Mouse (Mus musculus) forebrain, postnatal 0 days (tissue): Measurements from ENCODE around the gene Gzmk. TPM values are rescaled to one million over a fixed set of nuclear protein-coding genes. Genes with fewer than 3 reads are reported as not detected.
A peak's percentile ranks its signal among the peaks of the same experiment; 100 is the strongest.
"Not testable (repeated sequence)": the region's sequence is repeated elsewhere in the genome, so short reads cannot be mapped to it uniquely, and the experiment has no call there.

Experiments used
- ATAC-seq: fragments of 200-750 bp; cut with Nextera tagmentation; 2 replicates; pipeline ENCODE4 v1.8.0; 2017; ENCODE audit warnings: mild to moderate bottlenecking, moderate library complexity
- DNase-seq: peaks from one replicate; pipeline ENCODE4 v3.0.0-alpha.2; 2015
- H3K27ac ChIP-seq: fragments of 300-500 bp; sonication (generic); 2 replicates; pipeline ENCODE4 v1.5.1; 2014; ENCODE audit warnings: low read depth, mild to moderate bottlenecking, antibody characterized with exemption, low read length, moderate library complexity, mixed read lengths
- H3K27me3 ChIP-seq: fragments of 300-500 bp; sonication (generic); 2 replicates; pipeline ENCODE4 v1.6.1; 2014; ENCODE audit warnings: mild to moderate bottlenecking, low read length, mixed read lengths; ENCODE audit not compliant: insufficient read depth
- H3K36me3 ChIP-seq: fragments of 300-500 bp; sonication (generic); 2 replicates; pipeline ENCODE4 v1.6.1; 2014; ENCODE audit warnings: mild to moderate bottlenecking, moderate library complexity; ENCODE audit not compliant: insufficient read depth
- H3K4me1 ChIP-seq: fragments of 300-500 bp; sonication (generic); 2 replicates; pipeline ENCODE4 v1.6.1; 2014; ENCODE audit warnings: antibody characterized with exemption; ENCODE audit not compliant: insufficient read depth
- H3K4me2 ChIP-seq: fragments of 300-500 bp; sonication (generic); 2 replicates; pipeline ENCODE4 v1.6.1; 2014; ENCODE audit warnings: low read depth, mild to moderate bottlenecking, moderate library complexity
- H3K4me3 ChIP-seq: fragments of 300-500 bp; sonication (generic); 2 replicates; pipeline ENCODE4 v1.5.1; 2014; ENCODE audit warnings: low read depth, low read length, mixed read lengths
- H3K9ac ChIP-seq: fragments of 300-500 bp; sonication (generic); 2 replicates; pipeline ENCODE4 v1.6.1; 2014; ENCODE audit warnings: mild to moderate bottlenecking
- H3K9me3 ChIP-seq: fragments of 300-500 bp; sonication (generic); 2 replicates; pipeline ENCODE4 v1.6.1; 2016; ENCODE audit warnings: low read length
- CTCF ChIP-seq: sonication (generic); IDR thresholded peaks from 2 replicates; pipeline ENCODE4 v1.5.1; 2016; ENCODE audit warnings: antibody characterized with exemption, control low read depth, low read depth
- WGBS: fragments of 180-500 bp; shearing (Covaris S2); extraction: QIAGEN DNeasy Blood & Tissue Kit; methylation state at CpG from one replicate; pipeline ENCODE4 v1.1.7; 2014; 5-methylcytosine and 5-hydroxymethylcytosine counted together
- polyA plus RNA-seq: library from polyadenylated mRNA; unstranded; fragments of >200 nt; fragmentation: Nextera tagmentation; extraction: Ambion mirVana; gene quantifications from 2 replicates; pipeline ENCODE4 v1.2.1, GENCODE M21; 2015
- total RNA-seq: library from RNA; depleted of rRNA; stranded (reverse); fragments of >200 nt; gene quantifications from 2 replicates; pipeline ENCODE4 v1.2.3, GENCODE M21; 2014

Gene Gzmk
- total and polyA plus RNA-seq, 2 experiments from 2014 or later: not detected

DNA sequence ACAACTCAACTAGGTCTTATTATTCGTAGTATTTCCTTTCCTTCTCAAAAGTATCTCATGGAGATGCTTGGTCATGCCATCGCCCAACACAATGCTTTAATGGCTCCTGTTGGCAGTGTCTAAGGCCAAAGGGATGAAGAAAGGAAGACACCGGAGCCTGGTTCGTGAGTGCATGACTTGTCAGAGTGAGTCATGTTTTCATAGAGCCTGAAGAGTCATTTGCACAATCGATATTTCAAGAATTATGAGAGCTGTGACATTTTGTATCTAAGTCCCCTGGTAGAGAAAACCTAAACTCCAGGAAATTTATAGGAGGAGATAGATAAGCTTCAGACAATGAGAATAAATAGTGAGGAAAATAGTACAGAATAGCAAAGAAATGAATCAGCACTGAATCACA lies 33.5 kb upstream of the Gzmk start:
- DNase-seq (no peak), ATAC-seq (no peak)
- Histone ChIP-seq H3K27me3 (no peaks in the 10 kb centered on the region), H3K36me3 (no peaks in the 10 kb centered on the region), H3K4me1 (no peaks in the 10 kb centered on the region), H3K9me3 (no peaks in the 10 kb centered on the region), H3K9ac (no peak overlapping the region), H3K4me3 (no peak overlapping the region), H3K27ac (no peak overlapping the region), H3K4me2 (no peak overlapping the region)
- no peak for TF ChIP-seq CTCF
- 90% methylated on average over 5 of the region's 5 CpGs for WGBS

DNA sequence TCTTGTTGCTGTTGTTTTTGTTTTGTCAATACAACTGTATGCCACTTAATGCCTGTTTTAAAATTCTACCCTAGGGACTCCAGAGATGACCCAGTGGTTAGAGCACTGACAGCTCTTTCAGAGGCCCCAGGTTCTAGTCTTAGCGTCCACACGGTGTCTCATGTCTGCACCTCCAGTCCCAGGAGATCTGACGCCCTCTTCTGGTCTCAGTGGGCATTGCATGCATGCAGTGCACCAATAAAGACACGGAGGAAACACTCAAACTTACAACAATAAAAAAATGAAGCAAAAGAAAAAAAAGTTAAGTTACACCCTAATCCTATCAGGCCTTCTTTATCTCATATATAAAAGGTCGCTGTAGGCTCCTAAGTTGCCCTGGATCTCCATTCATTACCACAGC lies 31.5 kb upstream of the Gzmk start:
- Histone ChIP-seq H3K4me3 (no peak overlapping the region), H3K27me3 (no peaks in the 10 kb centered on the region), H3K4me1 (no peaks in the 10 kb centered on the region), H3K9me3 (no peaks in the 10 kb centered on the region), H3K4me2 (no peak overlapping the region), H3K36me3 (no peaks in the 10 kb centered on the region), H3K9ac (no peak overlapping the region), H3K27ac (no peak overlapping the region)
- peak; percentile 22; the same call in 1 of the 2 replicates for TF ChIP-seq CTCF
- no peak for DNase-seq
- ATAC-seq: no peak
- WGBS: 49% methylated on average over 5 of the region's 5 CpGs

DNA sequence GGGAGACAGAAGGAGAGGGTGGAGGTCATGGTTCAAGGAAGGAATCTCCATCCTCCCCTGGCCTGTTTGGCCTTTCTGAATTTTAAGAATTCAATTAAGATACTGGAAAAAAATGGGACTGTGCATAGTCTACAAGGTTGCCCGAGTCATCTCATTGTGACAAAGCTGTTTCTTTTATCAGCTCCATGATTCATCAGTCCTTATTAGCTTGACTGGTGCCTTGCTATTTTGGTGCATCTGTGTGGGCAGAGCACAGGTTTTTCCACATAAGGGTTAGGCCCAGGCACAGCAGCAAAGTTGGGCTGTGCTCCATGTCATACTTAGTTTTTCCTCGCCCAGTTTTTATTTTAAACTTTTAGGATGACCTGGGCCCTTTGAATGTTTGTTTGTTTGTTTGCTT lies 31.1 kb upstream of the Gzmk start:
- ATAC-seq: no peak
- WGBS: 85% methylated on average over 2 of the region's 2 CpGs
- H3K4me1 ChIP-seq: no peaks in the 10 kb centered on the region

DNA sequence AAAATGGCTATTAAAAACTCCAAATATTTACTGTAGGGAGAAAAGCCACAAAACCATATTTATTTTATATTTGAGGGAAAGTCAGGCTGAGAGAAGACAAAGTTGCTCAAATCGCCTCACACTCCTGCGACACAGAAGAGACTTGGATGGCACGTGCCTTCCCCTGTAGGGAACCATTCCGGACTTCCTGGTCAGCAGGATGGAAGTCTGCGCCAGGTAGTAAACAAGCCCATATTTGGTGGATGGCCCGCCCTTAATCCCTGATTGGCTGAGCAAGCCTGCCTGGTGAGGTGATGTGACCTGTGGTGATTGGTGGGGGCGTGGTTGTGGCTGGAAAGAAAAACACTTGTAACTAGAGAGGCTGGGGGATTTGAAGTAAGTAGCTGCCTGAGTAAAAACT lies 26.9 kb upstream of the Gzmk start:
- DNase-seq, H3K4me1 ChIP-seq, H3K27ac ChIP-seq, H3K27me3 ChIP-seq, H3K4me2 ChIP-seq, H3K4me3 ChIP-seq, H3K9ac ChIP-seq, H3K36me3 ChIP-seq, ATAC-seq, H3K9me3 ChIP-seq: not testable (repeated sequence)
- 86% methylated on average over 7 of the region's 7 CpGs for WGBS

More for the DNA sequence above, 31.1 kb upstream of the Gzmk start:
- Histone ChIP-seq H3K4me2 (no peak overlapping the region), H3K9me3 (no peaks in the 10 kb centered on the region), H3K27me3 (no peaks in the 10 kb centered on the region), H3K4me3 (no peak overlapping the region), H3K9ac (no peak overlapping the region), H3K36me3 (no peaks in the 10 kb centered on the region), H3K27ac (no peak overlapping the region)
- no peak for DNase-seq
- TF ChIP-seq CTCF: no peak

DNA sequence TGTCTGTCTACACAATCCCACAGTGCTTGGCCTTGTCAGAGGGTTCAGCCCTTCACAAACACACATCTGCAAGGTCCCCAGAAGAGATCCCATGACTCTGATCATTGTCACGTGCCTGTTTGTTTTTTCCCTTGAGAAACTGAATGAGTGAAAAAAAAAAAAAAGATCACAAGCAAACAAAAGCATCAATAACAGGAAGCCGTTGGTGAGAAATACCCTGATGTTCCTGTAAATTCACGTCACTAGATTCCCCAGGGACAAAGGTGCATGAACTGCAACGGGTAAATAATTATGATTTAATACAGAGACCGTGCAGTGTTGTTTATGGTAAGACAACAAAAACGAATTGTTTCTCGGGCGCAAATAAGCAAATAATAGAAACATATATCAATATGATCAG lies 19.3 kb upstream of the Gzmk start:
- H3K9me3 ChIP-seq: no peaks in the 10 kb centered on the region
- no peak for ATAC-seq
- H3K4me2 ChIP-seq: no peak overlapping the region
- 82% methylated on average over 8 of the region's 8 CpGs for WGBS
- no peaks in the 10 kb centered on the region for H3K27me3 ChIP-seq
- H3K4me3 ChIP-seq: no peak overlapping the region
- no peak overlapping the region for H3K9ac ChIP-seq
- H3K4me1 ChIP-seq: no peaks in the 10 kb centered on the region
- no peaks in the 10 kb centered on the region for H3K36me3 ChIP-seq
- H3K27ac ChIP-seq: no peak overlapping the region
- no peak for DNase-seq
- TF ChIP-seq CTCF: no peak

DNA sequence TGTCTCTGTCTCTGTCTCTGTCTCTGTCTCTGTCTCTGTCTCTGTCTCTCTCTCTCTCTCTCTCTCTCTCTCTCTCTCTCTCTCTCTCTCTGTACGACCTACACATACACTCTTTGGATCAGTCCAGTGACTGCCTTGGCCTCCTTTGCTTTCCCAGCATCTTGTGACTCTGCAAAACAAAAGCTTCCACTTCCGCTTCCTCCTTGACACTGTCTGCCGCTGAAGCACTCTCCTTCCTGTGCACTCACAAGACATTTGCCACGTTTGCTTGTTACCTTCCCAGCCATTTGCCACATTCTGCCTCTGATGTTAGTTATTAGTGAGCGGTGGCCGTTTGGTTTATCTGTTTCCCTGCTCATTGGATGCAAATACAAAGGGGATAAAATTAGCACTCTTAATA lies 16.4 kb upstream of the Gzmk start:
- ATAC-seq (no peak), DNase-seq (no peak)
- no peak overlapping the region for H3K4me3 ChIP-seq
- H3K9ac ChIP-seq: no peak overlapping the region
- WGBS: 46% methylated on average over 6 of the region's 6 CpGs
- no peak overlapping the region for H3K27ac ChIP-seq
- no peaks in the 10 kb centered on the region for H3K36me3 ChIP-seq
- no peaks in the 10 kb centered on the region for H3K4me1 ChIP-seq
- H3K27me3 ChIP-seq: no peaks in the 10 kb centered on the region
- no peak for TF ChIP-seq CTCF
- no peaks in the 10 kb centered on the region for H3K9me3 ChIP-seq
- H3K4me2 ChIP-seq: no peak overlapping the region

DNA sequence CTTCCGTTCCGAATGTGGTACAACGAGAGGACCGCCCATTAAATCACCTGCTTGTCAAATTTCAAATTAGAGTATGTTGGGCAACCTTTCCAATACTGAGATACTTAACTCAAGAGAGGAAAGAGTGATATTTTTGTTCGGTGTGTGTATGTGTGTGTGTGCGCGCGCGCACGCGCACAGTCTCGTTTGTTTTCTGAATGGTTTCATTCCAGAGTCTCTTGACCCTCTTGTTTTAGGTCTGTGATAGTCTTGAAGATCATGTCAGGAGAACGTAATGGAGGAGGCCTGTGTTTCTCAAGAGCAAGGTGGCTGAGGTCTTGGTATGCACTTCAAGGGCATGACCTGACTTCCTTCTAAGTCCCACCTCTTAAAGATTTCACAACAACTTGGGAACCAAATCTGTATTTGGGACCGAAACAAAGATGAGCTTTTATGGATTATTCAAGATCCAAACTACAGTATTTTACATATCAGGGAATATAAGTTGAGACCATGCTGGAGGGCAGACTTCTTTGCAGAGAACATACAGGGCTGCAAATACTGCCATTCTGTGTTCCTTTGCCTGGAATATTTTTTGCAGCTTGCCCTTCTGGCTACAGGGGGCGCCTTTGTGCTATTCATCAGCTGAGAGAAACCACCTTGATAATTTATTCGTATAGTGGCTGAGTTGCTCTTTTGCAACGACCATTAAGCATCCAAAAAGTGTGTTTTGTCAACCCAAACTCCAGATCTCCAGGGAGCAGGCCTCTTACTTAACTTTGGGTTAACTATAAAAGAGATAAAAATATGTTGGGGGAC lies 2.2 kb upstream of the Gzmk start:
- H3K9ac ChIP-seq: no peak overlapping the region
- peak; percentile 24; the same call in 1 of the 2 replicates for TF ChIP-seq CTCF
- H3K9me3 ChIP-seq: no peaks in the 10 kb centered on the region
- no peak overlapping the region for H3K4me3 ChIP-seq
- H3K4me2 ChIP-seq: no peak overlapping the region
- 87% methylated on average over 17 of the region's 17 CpGs for WGBS
- H3K36me3 ChIP-seq: no peaks in the 10 kb centered on the region
- no peak for ATAC-seq
- H3K27ac ChIP-seq: no peak overlapping the region
- peaks cover 3% of the 10 kb centered on the region; the same call in 1 of the 2 replicates for H3K4me1 ChIP-seq
- H3K27me3 ChIP-seq: no peaks in the 10 kb centered on the region
- no peak for DNase-seq
